Mouse (Mus musculus): ENCODE measurements around the gene Akr1b8.
A peak's percentile ranks its signal among the peaks of the same experiment; 100 is the strongest.
"Not testable (repeated sequence)": the region's sequence is repeated elsewhere in the genome, so short reads cannot be mapped to it uniquely, and the experiment has no call there.

The Akr1b8 gene

GRCm38 (mm10) chr6:34346096-34346898 is 7.6 kb upstream of the Akr1b8 start:
- DNase-seq (ENCODE audit: low spot score in 2 of 2): peak; percentile 59 to 65

GRCm38 (mm10) chr6:34350037-34350699 is 3.8 kb upstream of the Akr1b8 start:
- DNase-seq (ENCODE audit: low spot score in 2 of 2): no peak

GRCm38 (mm10) chr6:34351481-34351880 is 2.4 kb upstream of the Akr1b8 start:
- DNase-seq (ENCODE audit: low spot score in 2 of 2): not testable (repeated sequence)

- no peak for DNase-seq (ENCODE audit: low spot score in 2 of 2)
Measured at GRCm38 (mm10) chr6:34352401-34352800, 1.5 kb upstream of the Akr1b8 start.

- DNase-seq (ENCODE audit: low spot score in 2 of 2): no peak
Measured at GRCm38 (mm10) chr6:34354354-34355348, 732 bp downstream of the Akr1b8 start.

GRCm38 (mm10) chr6:34355349-34355747 is 1.4 kb downstream of the Akr1b8 start:
- no peak for DNase-seq (ENCODE audit: low spot score in 2 of 2)

- DNase-seq (ENCODE audit: low spot score in 2 of 2): no peak
Measured at GRCm38 (mm10) chr6:34355841-34356240, 1.9 kb downstream of the Akr1b8 start.

GRCm38 (mm10) chr6:34364217-34365136 is 10.6 kb downstream of the Akr1b8 start:
- no peak for DNase-seq (ENCODE audit: low spot score in 2 of 2)

- DNase-seq (ENCODE audit: low spot score in 2 of 2): no peak
Measured at GRCm38 (mm10) chr6:34367998-34368397, 14.1 kb downstream of the Akr1b8 start.

- no peak for DNase-seq (ENCODE audit: low spot score in 2 of 2)
Measured at GRCm38 (mm10) chr6:34370081-34370480, 16.2 kb downstream of the Akr1b8 start.

- DNase-seq (ENCODE audit: low spot score in 2 of 2): peak; percentile 73 to 75
Measured at GRCm38 (mm10) chr6:34371700-34372351, 17.9 kb downstream of the Akr1b8 start.

- no peak for DNase-seq (ENCODE audit: low spot score in 2 of 2)
Measured at GRCm38 (mm10) chr6:34373841-34374240, 19.9 kb downstream of the Akr1b8 start.

- not testable (repeated sequence) for DNase-seq (ENCODE audit: low spot score in 2 of 2)
Measured at GRCm38 (mm10) chr6:34375888-34376287, 22.0 kb downstream of the Akr1b8 start.

GRCm38 (mm10) chr6:34383401-34383800 is 29.5 kb downstream of the Akr1b8 start:
- no peak for DNase-seq (ENCODE audit: low spot score in 2 of 2)

GRCm38 (mm10) chr6:34384110-34384661 is 30.3 kb downstream of the Akr1b8 start, which contains the start of gene Akr1b10:
Gene Akr1b10 (plus strand): TSS chr6:34384218.
- peak; percentile 48 to 72 for DNase-seq (ENCODE audit: low spot score in 2 of 2)

- no peak for DNase-seq (ENCODE audit: low spot score in 2 of 2)
Measured at GRCm38 (mm10) chr6:34384701-34385370, 30.9 kb downstream of the Akr1b8 start.

- DNase-seq (ENCODE audit: low spot score in 2 of 2): no peak
Measured at GRCm38 (mm10) chr6:34388420-34389156, 34.7 kb downstream of the Akr1b8 start.

GRCm38 (mm10) chr6:34395897-34396296 is 42.0 kb downstream of the Akr1b8 start:
- DNase-seq (ENCODE audit: low spot score in 2 of 2): no peak

- no peak for DNase-seq (ENCODE audit: low spot score in 2 of 2)
Measured at GRCm38 (mm10) chr6:34398431-34398830, 44.5 kb downstream of the Akr1b8 start.
